Mouse (Mus musculus) ES-E14 (cell line): ENCODE results near the gene Sel1l3. TPM values are rescaled to one million over a fixed set of nuclear protein-coding genes. Genes with fewer than 3 reads are reported as not detected.

Experiments
- DNase-seq: peaks from one replicate; pipeline ENCODE4 v3.0.0-alpha.2; 2013; ENCODE audit warnings: low read depth, low spot score
- H3K27ac ChIP-seq: 2 replicates; pipeline ENCODE4 v1.5.1; 2012; ENCODE audit warnings: low read depth, mild to moderate bottlenecking, low read length, moderate library complexity, mixed read lengths; ENCODE audit not compliant: poor library complexity, insufficient read depth, severe bottlenecking
- H3K36me3 ChIP-seq: 2 replicates; pipeline ENCODE4 v1.6.1; 2012; ENCODE audit warnings: mild to moderate bottlenecking, low read length, moderate library complexity, mixed read lengths; ENCODE audit not compliant: control insufficient read depth, poor library complexity, insufficient read depth, severe bottlenecking
- H3K4me1 ChIP-seq, 2 experiments: fragments of 150-350 bp in 1 of 2; sonication (generic) in 1 of 2; 2 replicates each; pipeline ENCODE4 v1.6.1; 2012; ENCODE audit warnings: low read length in 2 of 2, mild to moderate bottlenecking in 1 of 2, mixed read lengths in 1 of 2; ENCODE audit not compliant: control insufficient read depth in 2 of 2, insufficient read depth in 2 of 2, poor library complexity in 1 of 2
- H3K4me3 ChIP-seq, 2 experiments: fragments of 150-350 bp in 1 of 2; sonication (generic) in 1 of 2; 2 replicates each; pipeline ENCODE4 v1.5.1; 2012; ENCODE audit warnings: low read length in 2 of 2, low read depth in 1 of 2, mild to moderate bottlenecking in 1 of 2, mixed read lengths in 1 of 2; ENCODE audit not compliant: insufficient read depth in 1 of 2, poor library complexity in 1 of 2, severe bottlenecking in 1 of 2
- H3K9ac ChIP-seq: 2 replicates; pipeline ENCODE4 v1.6.1; 2012; ENCODE audit warnings: low read depth, mild to moderate bottlenecking, low read length, mixed read lengths; ENCODE audit not compliant: poor library complexity, insufficient read depth, severe bottlenecking
- H3K9me3 ChIP-seq: fragments of 150-350 bp; sonication (generic); 2 replicates; pipeline ENCODE4 v1.6.1; 2012; ENCODE audit warnings: low read depth, mild to moderate bottlenecking, low read length; ENCODE audit not compliant: control insufficient read depth, insufficient read depth
- CHD2 ChIP-seq: IDR thresholded peaks from 2 replicates; pipeline ENCODE4 v1.6.1; 2014; ENCODE audit warnings: mild to moderate bottlenecking, low read depth, low read length, inconsistent platforms
- HCFC1 ChIP-seq: IDR thresholded peaks from 2 replicates; pipeline ENCODE4 v1.6.1; 2012; ENCODE audit warnings: low read length, inconsistent platforms, borderline replicate concordance; ENCODE audit not compliant: insufficient read depth
- MAFK ChIP-seq: IDR thresholded peaks from 2 replicates; pipeline ENCODE4 v1.6.1; 2014; ENCODE audit warnings: mild to moderate bottlenecking, low read depth, low read length, inconsistent platforms; ENCODE audit not compliant: insufficient read depth
- ZC3H11A ChIP-seq: IDR thresholded peaks from 2 replicates; pipeline ENCODE4 v1.6.1; 2012; ENCODE audit warnings: low read depth, mild to moderate bottlenecking, inconsistent platforms, low read length, borderline replicate concordance
- ZNF384 ChIP-seq: IDR thresholded peaks from 2 replicates; pipeline ENCODE4 v1.6.1; 2012; ENCODE audit warnings: low read depth, low read length, inconsistent platforms
- in situ Hi-C, 2 experiments: fragments of 600-800 bp; cut with MboI; formaldehyde crosslinking; loops; one replicate each; pipeline ENCODE4 v1.15.1; 2025; ENCODE audit warnings: low sequenced_read_pairs in 2 of 2, inconsistent platforms in 1 of 2; ENCODE audit not compliant: unreplicated experiment in 2 of 2
- total RNA-seq: library from RNA; depleted of rRNA; stranded (reverse); fragments of 300-350 nt; gene quantifications from 2 replicates; pipeline ENCODE4 v1.2.3, GENCODE M21; 2012; rRNA removed

The Sel1l3 gene
- total RNA-seq, 1 experiment, result 1.3 TPM

DNA sequence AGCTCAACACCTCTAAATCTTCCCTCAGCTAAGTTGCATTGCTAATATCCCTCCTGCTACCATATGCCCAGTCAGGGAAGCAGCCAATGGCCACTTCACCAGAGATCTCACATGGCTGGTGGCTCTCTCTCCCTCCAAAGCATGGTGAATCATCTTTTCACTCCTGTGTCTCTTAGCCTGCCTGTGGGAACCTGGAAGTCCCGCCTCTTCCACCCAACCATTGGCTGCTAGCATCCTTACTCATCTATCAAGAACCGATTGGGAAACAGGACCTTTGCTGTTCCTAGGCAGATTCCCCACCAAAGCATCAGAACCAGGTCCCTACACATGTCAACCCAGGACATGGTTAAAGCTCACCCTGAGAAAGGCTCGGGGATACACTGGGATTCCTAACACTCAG lies 122.4 kb downstream of the Sel1l3 start:
- TF ChIP-seq ZC3H11A, result no peak
- TF ChIP-seq ZNF384, result no peak
- TF ChIP-seq MAFK, result no peak
- no peak for TF ChIP-seq HCFC1
- no peak for TF ChIP-seq CHD2
- Histone ChIP-seq H3K9ac (no peak overlapping the region), H3K36me3 (no peaks in the 10 kb centered on the region), H3K9me3 (no peaks in the 10 kb centered on the region), H3K27ac (no peak overlapping the region), H3K4me3 (no peak overlapping the region), H3K4me1 (no peaks in the 10 kb centered on the region)
- DNase-seq, result no peak
- in situ Hi-C loops, result no loop called here

DNA sequence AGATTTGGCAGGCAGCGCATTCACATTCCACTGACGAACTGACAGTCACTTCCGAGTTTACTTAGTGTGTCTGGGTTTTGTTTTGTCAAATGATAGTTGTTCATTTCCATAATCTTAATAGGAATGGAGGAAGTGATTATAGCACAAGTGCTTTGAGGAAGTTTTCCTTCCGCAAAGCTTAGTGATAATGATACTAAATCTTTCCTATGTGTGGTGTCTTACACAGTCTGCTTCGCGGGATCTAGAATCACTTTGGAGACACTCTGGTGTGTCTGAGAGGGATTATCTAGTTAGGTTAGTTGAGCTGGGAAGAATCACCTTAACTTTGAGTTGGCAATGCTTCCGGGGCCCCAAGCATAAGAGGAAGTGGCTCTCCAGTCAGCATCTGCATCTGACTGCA lies 126.3 kb downstream of the Sel1l3 start:
- DNase-seq, result no peak
- Histone ChIP-seq H3K9me3 (no peaks in the 10 kb centered on the region), H3K36me3 (no peaks in the 10 kb centered on the region), H3K9ac (no peak overlapping the region), H3K4me3 (no peak overlapping the region), H3K4me1 (no peaks in the 10 kb centered on the region), H3K27ac (no peak overlapping the region)
- in situ Hi-C loops, result no loop called here
- TF ChIP-seq ZNF384 (no peak), MAFK (no peak), CHD2 (no peak), ZC3H11A (no peak), HCFC1 (no peak)

DNA sequence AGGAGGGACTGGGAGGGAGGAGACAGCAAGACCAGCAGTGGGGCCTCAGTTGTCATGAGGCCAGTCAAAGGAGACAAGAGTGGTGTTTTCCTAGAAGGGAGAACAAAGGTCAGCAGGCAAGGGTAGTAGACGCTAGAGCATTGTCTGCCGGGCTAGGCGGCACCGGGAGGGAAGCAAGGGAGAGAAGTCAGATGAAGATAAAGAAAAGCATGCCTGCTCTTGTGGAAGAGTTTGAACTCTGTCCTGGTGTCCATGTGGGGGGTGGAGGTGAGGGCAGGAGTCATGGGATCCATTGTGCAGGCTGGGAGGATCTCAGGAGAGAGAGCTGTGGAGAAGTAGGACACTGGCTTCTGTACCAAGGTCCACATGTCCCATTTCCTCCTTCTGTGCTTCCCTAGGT lies 135.3 kb downstream of the Sel1l3 start:
- Histone ChIP-seq H3K4me1 (no peaks in the 10 kb centered on the region), H3K4me3 (no peak overlapping the region), H3K27ac (no peak overlapping the region), H3K9ac (no peak overlapping the region), H3K9me3 (no peaks in the 10 kb centered on the region), H3K36me3 (no peaks in the 10 kb centered on the region)
- no peak for DNase-seq
- TF ChIP-seq ZNF384 (no peak), HCFC1 (no peak), ZC3H11A (no peak), MAFK (no peak), CHD2 (no peak)
- in situ Hi-C loops, result no loop called here

DNA sequence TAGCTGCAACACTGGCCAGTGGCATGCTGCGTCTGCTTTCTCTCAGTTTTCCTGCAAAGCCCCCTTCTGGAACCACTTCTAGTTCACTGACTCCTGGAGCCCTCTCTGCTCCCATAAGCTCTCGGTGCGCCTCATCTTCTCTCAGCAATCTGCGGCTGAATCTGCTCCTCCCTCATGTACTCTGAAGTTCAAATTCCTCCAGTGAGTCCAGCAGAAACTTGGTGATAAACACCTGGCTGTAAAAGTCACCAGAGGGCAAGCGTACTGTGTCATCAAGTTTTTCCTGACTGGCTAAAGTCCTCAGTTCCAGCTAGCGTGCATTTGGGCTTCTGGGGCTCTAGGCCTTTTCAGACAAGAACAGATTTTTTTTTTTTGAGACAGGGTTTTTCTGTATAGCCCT lies 139.2 kb downstream of the Sel1l3 start:
- Histone ChIP-seq H3K4me3 (no peak overlapping the region), H3K4me1 (no peaks in the 10 kb centered on the region), H3K9me3 (no peaks in the 10 kb centered on the region), H3K9ac (no peak overlapping the region), H3K27ac (no peak overlapping the region), H3K36me3 (no peaks in the 10 kb centered on the region)
- in situ Hi-C loops, result no loop called here
- TF ChIP-seq MAFK, result no peak
- no peak for TF ChIP-seq ZC3H11A
- TF ChIP-seq HCFC1, result no peak
- no peak for DNase-seq

DNA sequence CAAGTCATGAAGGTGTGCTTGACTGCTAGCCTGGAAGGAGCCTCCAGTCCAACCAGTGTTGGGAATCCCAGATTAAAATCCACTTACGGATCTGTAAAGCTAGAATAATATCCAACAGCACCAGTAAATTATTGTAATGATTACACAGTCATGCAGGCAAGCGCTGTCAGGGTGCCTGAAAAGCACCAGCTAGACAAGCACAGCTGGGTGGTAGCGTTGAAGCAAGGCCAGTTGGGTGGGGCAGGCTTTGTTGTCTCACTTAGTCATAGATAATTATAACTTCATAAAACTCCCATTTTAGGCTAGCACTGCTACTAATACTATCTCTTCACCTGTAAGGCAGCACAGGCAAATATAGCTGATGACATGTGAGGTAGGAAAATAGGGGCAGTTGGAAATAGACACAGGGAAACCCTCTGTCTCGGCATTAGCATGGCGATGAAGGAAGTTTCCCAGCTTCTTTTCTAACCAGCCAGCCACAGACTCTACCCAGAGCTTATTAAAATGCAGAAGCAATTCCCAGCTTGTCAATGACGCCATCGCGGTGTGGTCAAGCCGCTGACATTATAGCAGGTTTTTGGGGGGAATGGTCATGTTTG lies 152.1 kb downstream of the Sel1l3 start:
- H3K27ac ChIP-seq, result no peak overlapping the region
- no peaks in the 10 kb centered on the region for H3K36me3 ChIP-seq
- no peaks in the 10 kb centered on the region for H3K9me3 ChIP-seq
- no peaks in the 10 kb centered on the region for H3K4me1 ChIP-seq
- in situ Hi-C loops, result no loop called here
- no peak overlapping the region for H3K9ac ChIP-seq
- H3K4me3 ChIP-seq, result no peak overlapping the region
- no peak for DNase-seq
- TF ChIP-seq CHD2 (no peak), HCFC1 (no peak), MAFK (no peak), ZNF384 (no peak), ZC3H11A (no peak)

Other genes with a start within 250 kb of the Sel1l3 start
- gene Slc34a2, start 175.8 kb downstream of the Sel1l3 start, total RNA-seq, result 0.63 and 1.3 TPM in 2 replicates
- 32.6 and 36.1 TPM in 2 replicates for gene Smim20, start 53.2 kb upstream of the Sel1l3 start, total RNA-seq